Comparison of ENCODE assay signal across 25 mouse cellular contexts in genomic region chr5:62574336-62574844, GRCm38 (mm10).
DNase-seq lines count a peak whose midpoint lies in the region; ATAC-seq lines count a peak whose summit lies in the region.
"Had no signal": no experiment of that assay in that cellular context is flagged by ENCODE, and none has a peak within 500 bp of the region (broad histone marks: within the 10 kb centered on the region; RNA-seq: fewer than 3 reads in every experiment).

No protein-coding gene starts in this region.

- peak; percentile 5 for DNase-seq in thymus, postnatal 14 days
- no peak for DNase-seq in thymus, adult 18-20 months
- DNase-seq in splenic B cell, adult 2 months (ENCODE audit: low read depth, low spot score): peak; percentile 18
- no peak for DNase-seq in kidney, adult 8-10 months
- no peak for DNase-seq in midbrain, embryonic 14.5 days
- no peak for DNase-seq in left cerebral cortex, adult 18-20 months (ENCODE audit: low spot score in 2 of 2)
- DNase-seq: adrenal gland, adult 2 months; B cell, adult 2 months; cerebellum, adult 11-12 months; cerebellum, postnatal 10 days; gastrocnemius, postnatal 10 days; heart, postnatal 10 days; kidney, postnatal 4 days; lung, adult 18-20 months; lung, postnatal 10 days had no signal

- H3K36me3 ChIP-seq in splenic B cell, adult 2 months (ENCODE audit: control insufficient read depth, insufficient read depth, low read length, poor library complexity, severe bottlenecking): no peaks in the 10 kb centered on the region
- H3K36me3 ChIP-seq in midbrain, embryonic 14.5 days (ENCODE audit: control insufficient read depth, insufficient read depth, low read length): no peaks in the 10 kb centered on the region
- H3K36me3 ChIP-seq: forebrain, embryonic 10.5 days; hindbrain, embryonic 13.5 days; limb, embryonic 13.5 days; liver, embryonic 12.5 days had no signal

- no peaks in the 10 kb centered on the region for H3K9me3 ChIP-seq in midbrain, embryonic 14.5 days (ENCODE audit: control insufficient read depth, low read length)
- H3K9me3 ChIP-seq: forebrain, embryonic 10.5 days; hindbrain, embryonic 13.5 days; limb, embryonic 13.5 days; liver, embryonic 12.5 days; megakaryocyte, embryonic 14.5 days had no signal

- H3K9ac ChIP-seq in midbrain, embryonic 14.5 days (replicated peaks; ENCODE audit: low read length): no peak overlapping the region
- H3K9ac ChIP-seq: hindbrain, embryonic 13.5 days; limb, embryonic 13.5 days; liver, embryonic 12.5 days had no signal

- H3K27me3 ChIP-seq in splenic B cell, adult 2 months (ENCODE audit: control insufficient read depth, insufficient read depth, low read length, poor library complexity, severe bottlenecking): no peaks in the 10 kb centered on the region
- no peaks in the 10 kb centered on the region for H3K27me3 ChIP-seq in midbrain, embryonic 14.5 days (ENCODE audit: control insufficient read depth, insufficient read depth, low read length)
- H3K27me3 ChIP-seq: hindbrain, embryonic 13.5 days; limb, embryonic 13.5 days; liver, embryonic 12.5 days; megakaryocyte, embryonic 14.5 days had no signal

- ATAC-seq in activated CD4-positive, CD25-positive, alpha-beta regulatory T cell, adult 4 months: peak; percentile 96
- ATAC-seq in megakaryocyte, adult 5-6 weeks (ENCODE audit: poor library complexity, severe bottlenecking): peak; percentile 94
- ATAC-seq in midbrain, embryonic 14.5 days (ENCODE audit: low FRiP score, low TSS enrichment): no peak
- ATAC-seq: forebrain, embryonic 16.5 days; liver, embryonic 12.5 days; midbrain, embryonic 16.5 days had no signal

- no peak overlapping the region for H3K27ac ChIP-seq in midbrain, embryonic 14.5 days (replicated peaks; ENCODE audit: low read depth, low read length)
- H3K27ac ChIP-seq: forebrain, embryonic 10.5 days; hindbrain, embryonic 13.5 days; limb, embryonic 13.5 days; liver, embryonic 12.5 days had no signal

- H3K4me3 ChIP-seq in midbrain, embryonic 14.5 days (replicated peaks; ENCODE audit: low read depth, low read length): no peak overlapping the region
- H3K4me3 ChIP-seq: forebrain, embryonic 10.5 days; hindbrain, embryonic 13.5 days; limb, embryonic 13.5 days; liver, embryonic 12.5 days; megakaryocyte, embryonic 14.5 days had no signal

- H3K4me1 ChIP-seq in midbrain, embryonic 14.5 days (ENCODE audit: control insufficient read depth, insufficient read depth, low read length): no peaks in the 10 kb centered on the region
- H3K4me1 ChIP-seq: forebrain, embryonic 10.5 days; hindbrain, embryonic 13.5 days; limb, embryonic 13.5 days; liver, embryonic 12.5 days had no signal

- H3K4me2 ChIP-seq in midbrain, embryonic 14.5 days (ENCODE audit: low read length): no peak overlapping the region
- H3K4me2 ChIP-seq: heart, embryonic 11.5 days; hindbrain, embryonic 13.5 days; limb, embryonic 13.5 days; liver, embryonic 12.5 days had no signal

- WGBS in midbrain, embryonic 14.5 days: 94% methylated on average over 3 of the region's 3 CpGs

Comparison
In these comparisons a context has a peak if more than half of its experiments do, and no peak if none do; other contexts are left out.
1. DNase-seq: peak in thymus, postnatal 14 days (single experiment) and splenic B cell, adult 2 months (single experiment); none in thymus, adult 18-20 months (0 of 2), kidney, adult 8-10 months (0 of 2), midbrain, embryonic 14.5 days (single experiment) and left cerebral cortex, adult 18-20 months (0 of 2).